Mouse (Mus musculus) urinary bladder, adult 18-20 months (tissue): Measurements from ENCODE around the gene Dync2li1.

Experiments
- DNase-seq, 2 experiments: peaks; one replicate each; pipeline ENCODE4 v3.0.0; 2022; ENCODE audit warnings: low spot score in 2 of 2, mixed read lengths in 2 of 2

The Dync2li1 gene

GRCm38 (mm10) chr17:84608606-84609005, 17.7 kb upstream of the Dync2li1 start:
- DNase-seq, result no peak

- no peak for DNase-seq
Observed at GRCm38 (mm10) chr17:84611500-84611899, 14.8 kb upstream of the Dync2li1 start.

GRCm38 (mm10) chr17:84611971-84612370, 14.3 kb upstream of the Dync2li1 start:
- DNase-seq, result no peak

GRCm38 (mm10) chr17:84615811-84616210, 10.5 kb upstream of the Dync2li1 start:
- no peak for DNase-seq

GRCm38 (mm10) chr17:84616526-84617074, 9.7 kb upstream of the Dync2li1 start:
- DNase-seq, result no peak

GRCm38 (mm10) chr17:84617953-84618352, 8.3 kb upstream of the Dync2li1 start:
- no peak for DNase-seq

- DNase-seq, result no peak
Observed at GRCm38 (mm10) chr17:84619112-84619511, 7.2 kb upstream of the Dync2li1 start.

GRCm38 (mm10) chr17:84620076-84620475, 6.2 kb upstream of the Dync2li1 start:
- DNase-seq, result no peak

GRCm38 (mm10) chr17:84620610-84621009, 5.7 kb upstream of the Dync2li1 start:
- no peak for DNase-seq

GRCm38 (mm10) chr17:84621209-84621608, 5.1 kb upstream of the Dync2li1 start:
- no peak for DNase-seq

GRCm38 (mm10) chr17:84622028-84622427, 4.3 kb upstream of the Dync2li1 start:
- DNase-seq, result no peak

GRCm38 (mm10) chr17:84622873-84623272, 3.4 kb upstream of the Dync2li1 start:
- DNase-seq, result no peak

- DNase-seq, result peak in 1 of 2 experiments; percentile 12
Observed at GRCm38 (mm10) chr17:84626857-84627305, 585 bp downstream of the Dync2li1 start.

GRCm38 (mm10) chr17:84627721-84628120, 1.4 kb downstream of the Dync2li1 start:
- no peak for DNase-seq

- no peak for DNase-seq
Observed at GRCm38 (mm10) chr17:84628611-84629010, 2.3 kb downstream of the Dync2li1 start.

- no peak for DNase-seq
Observed at GRCm38 (mm10) chr17:84631836-84632235, 5.5 kb downstream of the Dync2li1 start.

- no peak for DNase-seq
Observed at GRCm38 (mm10) chr17:84633443-84633842, 7.1 kb downstream of the Dync2li1 start.

GRCm38 (mm10) chr17:84636328-84636727, 10.0 kb downstream of the Dync2li1 start:
- DNase-seq, result no peak

- DNase-seq, result no peak
Observed at GRCm38 (mm10) chr17:84637971-84638370, 11.7 kb downstream of the Dync2li1 start.

GRCm38 (mm10) chr17:84639796-84640378, 13.6 kb downstream of the Dync2li1 start:
- no peak for DNase-seq

- no peak for DNase-seq
Observed at GRCm38 (mm10) chr17:84641893-84642292, 15.6 kb downstream of the Dync2li1 start.

GRCm38 (mm10) chr17:84642324-84642723, 16.0 kb downstream of the Dync2li1 start:
- DNase-seq, result no peak

- DNase-seq, result no peak
Observed at GRCm38 (mm10) chr17:84644292-84645050, 18.2 kb downstream of the Dync2li1 start.
